Mouse (Mus musculus) embryo, embryonic 11.5 days (tissue): ENCODE results near the gene Trpc5.

ENCODE experiments used
- DNase-seq: peaks from one replicate; pipeline ENCODE4 v3.0.0-alpha.2; 2012; ENCODE audit warnings: low read depth, low spot score

The Trpc5 gene

GRCm38 (mm10) chrX:144688142-144688206 is at the start of gene Trpc5:
Gene Trpc5 (minus strand): TSS chrX:144688180.
- DNase-seq: no peak

- no peak for DNase-seq
Measured at GRCm38 (mm10) chrX:144716330-144716729, 28.4 kb upstream of the Trpc5 start.

DNA sequence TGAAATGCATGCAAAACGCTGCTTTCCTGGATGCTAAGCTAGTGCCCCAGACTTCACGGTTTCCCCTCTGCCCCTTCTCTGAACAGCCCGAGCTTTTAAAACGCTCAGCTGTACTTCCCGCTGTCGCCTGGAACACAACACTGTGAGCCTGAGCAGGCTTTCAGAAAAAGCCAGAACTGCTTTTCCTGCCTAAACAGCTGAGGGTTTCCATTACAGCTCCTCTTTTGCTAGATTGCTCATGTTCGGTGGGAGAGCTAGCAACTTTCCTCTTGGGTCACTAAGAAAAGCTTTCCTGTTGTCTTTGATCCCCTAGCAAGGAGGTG is 1.8 kb upstream of the Trpc5 start:
- DNase-seq: no peak

- DNase-seq: no peak
Measured at GRCm38 (mm10) chrX:144689119-144689858, 1.3 kb upstream of the Trpc5 start.

DNA sequence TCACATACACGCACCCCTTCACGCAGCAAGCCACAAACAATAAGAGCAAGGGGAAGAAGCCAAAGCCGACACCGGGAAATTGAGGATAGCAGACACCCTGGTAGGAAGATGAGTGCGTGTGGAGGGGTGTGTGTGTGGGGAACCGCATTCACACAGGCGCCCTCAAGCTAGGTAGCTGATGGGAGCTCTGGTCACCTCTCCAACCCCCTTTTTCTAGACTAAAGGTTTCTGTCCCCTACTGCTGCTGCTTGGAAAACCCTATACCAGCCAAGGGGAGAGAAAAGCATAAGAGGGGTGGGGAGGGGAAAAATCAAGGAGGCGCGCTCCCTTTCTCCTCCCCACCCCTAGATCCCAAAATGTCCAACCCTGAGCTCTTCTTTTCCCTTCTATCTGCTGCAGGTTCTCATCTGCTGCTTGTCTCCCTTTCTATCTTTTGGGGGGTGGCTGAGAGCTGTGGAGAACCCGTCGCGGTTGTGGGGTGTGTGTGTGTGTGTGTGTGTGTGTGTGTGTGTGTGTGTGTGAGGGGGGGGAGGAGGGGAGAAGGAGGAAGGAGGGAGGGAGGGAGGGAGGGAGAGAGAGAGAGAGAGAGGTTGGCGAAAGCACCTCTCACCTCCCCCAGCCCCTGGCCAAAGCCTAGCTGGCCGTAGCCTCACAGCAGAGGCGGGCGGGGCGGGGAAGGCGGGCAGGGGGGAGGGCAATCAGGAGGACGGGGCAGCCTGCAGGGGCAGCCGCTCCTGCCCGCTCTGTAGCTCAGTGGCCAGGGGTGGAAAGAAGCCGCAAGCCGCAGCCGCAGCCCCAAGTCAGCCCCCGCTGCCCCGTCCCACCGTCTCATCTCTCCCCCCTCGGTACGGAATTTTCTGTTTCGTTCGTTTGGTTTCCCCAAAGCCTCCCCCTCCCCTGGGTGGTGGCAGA is 483 bp upstream of the Trpc5 start, which contains the start of gene Rtl4:
Gene Rtl4 (plus strand): TSS at position 701 of the 912 bp plus-strand sequence.
- DNase-seq: no peak

DNA sequence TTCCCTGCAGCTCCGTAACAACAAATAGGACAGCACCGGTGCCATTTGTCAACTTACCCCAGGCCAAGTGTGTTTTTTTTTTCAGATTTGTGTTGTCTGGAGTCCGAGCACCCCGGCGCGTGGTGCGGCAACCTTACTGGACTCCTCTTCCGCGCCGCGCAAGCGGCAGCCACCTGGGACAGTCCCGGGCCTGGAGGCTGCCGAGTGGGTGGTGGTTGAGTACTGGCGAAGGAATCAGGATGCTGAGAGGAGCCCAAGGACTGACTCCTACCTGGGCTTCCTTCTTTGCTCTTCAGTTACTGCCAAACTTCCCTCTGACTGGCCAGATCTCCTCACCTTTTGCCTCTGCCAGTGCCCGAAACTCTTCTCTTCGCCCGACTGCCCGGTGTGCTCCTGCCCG is 238 bp downstream of the Trpc5 start:
- DNase-seq: no peak

GRCm38 (mm10) chrX:144652196-144652595 is 35.8 kb downstream of the Trpc5 start:
- DNase-seq: no peak

GRCm38 (mm10) chrX:144645394-144645793 is 42.6 kb downstream of the Trpc5 start:
- no peak for DNase-seq

GRCm38 (mm10) chrX:144644756-144645155 is 43.2 kb downstream of the Trpc5 start:
- DNase-seq: no peak

GRCm38 (mm10) chrX:144612753-144613152 is 75.2 kb downstream of the Trpc5 start:
- no peak for DNase-seq

GRCm38 (mm10) chrX:144536431-144536830 is 151.5 kb downstream of the Trpc5 start:
- no peak for DNase-seq

GRCm38 (mm10) chrX:144526042-144526441 is 161.9 kb downstream of the Trpc5 start:
- no peak for DNase-seq

DNA sequence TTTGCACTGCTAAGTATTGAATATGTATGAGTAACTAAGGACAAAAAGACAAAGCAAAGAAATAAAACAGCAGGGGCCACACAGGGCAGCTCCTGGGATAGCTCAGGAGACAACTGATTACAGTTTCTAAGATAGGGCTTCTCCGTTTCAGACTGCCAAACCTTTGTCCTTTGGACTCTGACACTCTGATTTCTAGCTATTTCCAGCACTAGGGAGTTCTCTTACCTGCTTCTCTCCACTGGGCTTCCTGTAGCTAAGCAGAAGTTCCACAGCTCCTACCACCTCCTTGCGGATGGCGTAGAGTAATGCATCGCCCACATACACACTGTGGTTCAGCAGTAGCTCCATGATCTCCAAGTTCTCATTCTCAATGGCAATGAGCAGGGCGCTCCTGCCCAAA is 164.7 kb downstream of the Trpc5 start:
- no peak for DNase-seq

- DNase-seq: no peak
Measured at GRCm38 (mm10) chrX:144491394-144491793, 196.6 kb downstream of the Trpc5 start.

DNA sequence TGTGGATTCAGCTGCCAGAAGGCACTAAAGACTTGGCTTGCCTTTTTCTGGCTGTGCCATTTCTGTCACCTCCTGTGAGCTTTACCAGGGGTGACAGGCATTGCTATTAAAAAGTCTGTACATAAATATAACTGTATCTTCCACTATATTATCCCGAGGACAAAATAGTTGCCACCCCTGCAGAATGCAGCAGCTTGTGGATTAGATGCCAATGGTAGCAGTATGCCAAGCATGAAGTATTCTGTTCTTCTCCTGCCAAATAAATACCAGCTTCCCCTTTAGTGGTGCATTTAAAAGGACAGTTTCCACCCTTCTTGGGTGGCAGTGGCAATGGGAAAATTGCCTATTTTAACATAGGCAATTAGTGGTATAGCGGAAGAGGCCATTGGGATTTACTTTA is 223.6 kb downstream of the Trpc5 start:
- DNase-seq: no peak

DNA sequence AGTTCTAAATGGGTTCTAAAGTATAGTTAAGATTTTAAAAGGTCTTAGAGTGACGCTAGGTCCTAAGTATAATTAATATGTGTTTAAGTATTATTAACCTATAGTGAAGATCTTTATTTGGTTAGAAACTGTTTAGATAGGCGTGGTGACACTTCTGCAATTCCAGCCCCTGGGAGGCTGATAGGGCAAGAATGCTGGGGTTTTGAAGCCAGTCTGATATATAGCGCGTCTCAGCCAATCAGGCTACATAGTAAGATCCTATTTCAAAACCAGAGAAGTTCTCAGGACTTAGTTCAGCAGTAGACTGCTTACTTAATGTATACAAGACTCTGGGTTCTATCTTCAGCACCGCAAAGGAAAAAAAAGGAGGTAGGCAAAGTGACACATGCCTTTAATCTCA is 231.7 kb downstream of the Trpc5 start, which contains the start of gene Trpc5os:
Gene Trpc5os (plus strand): TSS at position 301 of the 400 bp plus-strand sequence.
- no peak for DNase-seq

- no peak for DNase-seq
Measured at GRCm38 (mm10) chrX:144423848-144424247, 264.1 kb downstream of the Trpc5 start.

- no peak for DNase-seq
Measured at GRCm38 (mm10) chrX:144421091-144421490, 266.9 kb downstream of the Trpc5 start.

DNA sequence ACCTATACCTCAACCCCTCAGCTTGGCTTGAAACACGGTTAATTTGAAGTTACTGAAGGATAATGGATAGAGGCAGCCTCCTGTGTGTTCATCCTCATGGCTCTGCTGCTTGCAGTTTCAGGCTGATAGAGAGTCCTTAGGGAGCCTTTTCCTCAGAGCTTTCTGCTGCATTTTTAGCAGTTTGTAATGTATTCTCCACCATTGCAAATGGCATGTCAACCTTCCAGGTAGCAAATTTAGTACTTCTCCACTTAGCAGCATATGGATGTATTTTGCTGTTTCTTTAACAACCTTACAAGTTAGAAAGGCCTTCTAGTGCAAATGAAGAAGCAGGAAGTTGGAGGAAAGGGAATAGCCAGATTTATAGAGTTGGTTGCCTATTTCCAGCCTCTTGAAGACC is 267.7 kb downstream of the Trpc5 start:
- DNase-seq: no peak

- DNase-seq: no peak
Measured at GRCm38 (mm10) chrX:144408036-144408435, 279.9 kb downstream of the Trpc5 start.

DNA sequence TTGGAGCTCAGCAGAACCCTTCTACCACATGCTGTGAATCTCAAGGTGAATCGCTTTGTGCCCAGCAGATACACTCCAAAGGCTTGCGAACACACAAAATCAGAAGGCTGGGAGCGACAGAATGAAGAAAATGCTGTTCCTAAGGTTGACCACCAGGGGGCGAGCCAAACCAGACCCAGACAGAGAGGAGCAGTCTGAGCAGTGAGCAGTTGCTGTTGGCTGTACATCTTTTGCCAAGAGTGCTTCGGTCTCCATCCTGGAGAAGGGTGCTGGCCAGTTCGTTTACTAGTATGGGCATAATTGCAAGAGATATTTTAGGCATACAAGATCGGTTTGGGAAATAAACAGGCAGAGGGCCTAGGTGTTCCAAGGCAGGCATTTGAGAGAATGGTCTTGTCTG is 284.5 kb downstream of the Trpc5 start:
- no peak for DNase-seq

- no peak for DNase-seq
Measured at GRCm38 (mm10) chrX:144374196-144374595, 313.8 kb downstream of the Trpc5 start.

- DNase-seq: no peak
Measured at GRCm38 (mm10) chrX:144338355-144338754, 349.6 kb downstream of the Trpc5 start.
